Mouse (Mus musculus) thymus, postnatal 14 days (tissue): ENCODE results near the gene Stxbp1.

Experiments used
- DNase-seq: peaks from one replicate; pipeline ENCODE4 v3.0.0; 2021

The Stxbp1 gene

GRCm38 (mm10) chr2:32834496-32834895 is 12.5 kb downstream of the Stxbp1 start:
- DNase-seq, result peak; percentile 50

- no peak for DNase-seq
Observed at GRCm38 (mm10) chr2:32828979-32829676, 17.9 kb downstream of the Stxbp1 start.

GRCm38 (mm10) chr2:32825796-32826195 is 21.2 kb downstream of the Stxbp1 start:
- DNase-seq, result no peak

GRCm38 (mm10) chr2:32824778-32825177 is 22.3 kb downstream of the Stxbp1 start:
- DNase-seq, result no peak

- DNase-seq, result no peak
Observed at GRCm38 (mm10) chr2:32824181-32824580, 22.9 kb downstream of the Stxbp1 start.

- no peak for DNase-seq
Observed at GRCm38 (mm10) chr2:32823579-32824154, 23.4 kb downstream of the Stxbp1 start.

- no peak for DNase-seq
Observed at GRCm38 (mm10) chr2:32823153-32823552, 23.9 kb downstream of the Stxbp1 start.

GRCm38 (mm10) chr2:32822643-32823042 is 24.4 kb downstream of the Stxbp1 start:
- DNase-seq, result no peak

GRCm38 (mm10) chr2:32821041-32821802 is 25.8 kb downstream of the Stxbp1 start:
- peak; percentile 65 for DNase-seq

GRCm38 (mm10) chr2:32818208-32818607 is 28.8 kb downstream of the Stxbp1 start:
- DNase-seq, result no peak

GRCm38 (mm10) chr2:32817589-32817988 is 29.5 kb downstream of the Stxbp1 start:
- no peak for DNase-seq

GRCm38 (mm10) chr2:32816946-32817581 is 30.0 kb downstream of the Stxbp1 start:
- no peak for DNase-seq

GRCm38 (mm10) chr2:32816497-32816896 is 30.5 kb downstream of the Stxbp1 start:
- DNase-seq, result no peak

- no peak for DNase-seq
Observed at GRCm38 (mm10) chr2:32811959-32812358, 35.1 kb downstream of the Stxbp1 start.

GRCm38 (mm10) chr2:32808816-32809566 is 38.1 kb downstream of the Stxbp1 start:
- DNase-seq, result no peak

GRCm38 (mm10) chr2:32798251-32798962 is 48.6 kb downstream of the Stxbp1 start:
- DNase-seq, result no peak

- DNase-seq, result no peak
Observed at GRCm38 (mm10) chr2:32795748-32796418, 51.2 kb downstream of the Stxbp1 start.

GRCm38 (mm10) chr2:32791297-32791696 is 55.7 kb downstream of the Stxbp1 start:
- no peak for DNase-seq

- no peak for DNase-seq
Observed at GRCm38 (mm10) chr2:32788581-32788980, 58.5 kb downstream of the Stxbp1 start.

- DNase-seq, result no peak
Observed at GRCm38 (mm10) chr2:32787176-32787575, 59.9 kb downstream of the Stxbp1 start.

GRCm38 (mm10) chr2:32784048-32784681 is 62.9 kb downstream of the Stxbp1 start, which contains the start of gene Cfap157:
Gene Cfap157 (minus strand): TSS chr2:32784428.
- DNase-seq, result no peak
